Mouse (Mus musculus): ENCODE results near the gene Asah2. TPM values are rescaled to one million over a fixed set of nuclear protein-coding genes. Genes with fewer than 3 reads are reported as not detected.

Gene Asah2
- 4.1 and 4.3 TPM in 2 replicates for polyA plus RNA-seq (2012; rRNA removed)

GRCm38 (mm10) chr19:32107771-32108306 is at the start of gene Asah2:
Gene Asah2, minus strand, starts transcription at chr19:32108211.
- no peaks in the 10 kb centered on the region for H3K27me3 ChIP-seq (ENCODE audit: control insufficient read depth, insufficient read depth, low read length)
- no peaks in the 10 kb centered on the region for H3K36me3 ChIP-seq (ENCODE audit: control insufficient read depth, insufficient read depth, low read length)
- peak within 1 kb of the TSS; percentile 70 for H3K27ac ChIP-seq (ENCODE audit: control insufficient read depth, insufficient read depth, low read length)
- under 1% methylated on average over 28 of the region's 28 CpGs for WGBS
- H3K4me3 ChIP-seq (ENCODE audit: control insufficient read depth, insufficient read depth, low read length) = peak within 1 kb of the TSS; percentile 99
- TF ChIP-seq CTCF (IDR thresholded peaks at IDR 0.05; ENCODE audit: borderline replicate concordance, control insufficient read depth, extremely low read depth, insufficient read depth, low read length, poor library complexity) = no peak
- TF ChIP-seq POLR2A (IDR thresholded peaks at IDR 0.05; ENCODE audit: control insufficient read depth, extremely low read depth, insufficient read depth, low read length, poor library complexity) = peak; percentile 41; the same call in 1 of the 2 replicates
- DNase-seq = peak; percentile 76
- peaks cover 5% of the 10 kb centered on the region for H3K4me1 ChIP-seq (replicated peaks; ENCODE audit: control insufficient read depth, insufficient read depth, low read length)

- H3K36me3 ChIP-seq (ENCODE audit: control insufficient read depth, insufficient read depth, low read length) = no peaks in the 10 kb centered on the region
- H3K27me3 ChIP-seq (ENCODE audit: control insufficient read depth, insufficient read depth, low read length) = no peaks in the 10 kb centered on the region
- H3K4me3 ChIP-seq (ENCODE audit: control insufficient read depth, insufficient read depth, low read length) = no peak overlapping the region
- DNase-seq = no peak
- no peak overlapping the region for H3K27ac ChIP-seq (ENCODE audit: control insufficient read depth, insufficient read depth, low read length)
- H3K4me1 ChIP-seq (replicated peaks; ENCODE audit: control insufficient read depth, insufficient read depth, low read length) = 0 out of 2 replicates have a peak, but pooled peaks cover 4% of the 10 kb centered on the region
- WGBS = 94% methylated on average over 6 of the region's 6 CpGs
- TF ChIP-seq CTCF (IDR thresholded peaks at IDR 0.05; ENCODE audit: borderline replicate concordance, control insufficient read depth, extremely low read depth, insufficient read depth, low read length, poor library complexity) (no peak), POLR2A (IDR thresholded peaks at IDR 0.05; ENCODE audit: control insufficient read depth, extremely low read depth, insufficient read depth, low read length, poor library complexity) (no peak)
These were observed 49.0 kb upstream of the Asah2 start for GRCm38 (mm10) chr19:32157045-32157444.

GRCm38 (mm10) chr19:32152529-32152928 is 44.5 kb upstream of the Asah2 start:
- DNase-seq = peak; percentile 18
- H3K4me3 ChIP-seq (ENCODE audit: control insufficient read depth, insufficient read depth, low read length) = no peak overlapping the region
- 72% methylated on average over 6 of the region's 6 CpGs for WGBS
- H3K36me3 ChIP-seq (ENCODE audit: control insufficient read depth, insufficient read depth, low read length) = no peaks in the 10 kb centered on the region
- H3K27me3 ChIP-seq (ENCODE audit: control insufficient read depth, insufficient read depth, low read length) = no peaks in the 10 kb centered on the region
- TF ChIP-seq CTCF (IDR thresholded peaks at IDR 0.05; ENCODE audit: borderline replicate concordance, control insufficient read depth, extremely low read depth, insufficient read depth, low read length, poor library complexity) (no peak), POLR2A (IDR thresholded peaks at IDR 0.05; ENCODE audit: control insufficient read depth, extremely low read depth, insufficient read depth, low read length, poor library complexity) (no peak)
- H3K27ac ChIP-seq (ENCODE audit: control insufficient read depth, insufficient read depth, low read length) = no peak overlapping the region
- no peaks in the 10 kb centered on the region for H3K4me1 ChIP-seq (replicated peaks; ENCODE audit: control insufficient read depth, insufficient read depth, low read length)

- Histone ChIP-seq H3K36me3 (ENCODE audit: control insufficient read depth, insufficient read depth, low read length) (no peaks in the 10 kb centered on the region), H3K4me3 (ENCODE audit: control insufficient read depth, insufficient read depth, low read length) (no peak overlapping the region), H3K27me3 (ENCODE audit: control insufficient read depth, insufficient read depth, low read length) (no peaks in the 10 kb centered on the region), H3K27ac (ENCODE audit: control insufficient read depth, insufficient read depth, low read length) (no peak overlapping the region), H3K4me1 (replicated peaks; ENCODE audit: control insufficient read depth, insufficient read depth, low read length) (no peaks in the 10 kb centered on the region)
- no peak for DNase-seq
- TF ChIP-seq CTCF (IDR thresholded peaks at IDR 0.05; ENCODE audit: borderline replicate concordance, control insufficient read depth, extremely low read depth, insufficient read depth, low read length, poor library complexity) (no peak), POLR2A (IDR thresholded peaks at IDR 0.05; ENCODE audit: control insufficient read depth, extremely low read depth, insufficient read depth, low read length, poor library complexity) (no peak)
- 10% methylated on average over 5 of the region's 5 CpGs for WGBS
These were observed 40.7 kb upstream of the Asah2 start for GRCm38 (mm10) chr19:32148710-32149109.

- no peak for DNase-seq
- TF ChIP-seq CTCF (IDR thresholded peaks at IDR 0.05; ENCODE audit: borderline replicate concordance, control insufficient read depth, extremely low read depth, insufficient read depth, low read length, poor library complexity) (no peak), POLR2A (IDR thresholded peaks at IDR 0.05; ENCODE audit: control insufficient read depth, extremely low read depth, insufficient read depth, low read length, poor library complexity) (no peak)
- no peaks in the 10 kb centered on the region for H3K36me3 ChIP-seq (ENCODE audit: control insufficient read depth, insufficient read depth, low read length)
- peaks cover 21% of the 10 kb centered on the region for H3K4me1 ChIP-seq (replicated peaks; ENCODE audit: control insufficient read depth, insufficient read depth, low read length)
- no peak overlapping the region for H3K27ac ChIP-seq (ENCODE audit: control insufficient read depth, insufficient read depth, low read length)
- H3K27me3 ChIP-seq (ENCODE audit: control insufficient read depth, insufficient read depth, low read length) = no peaks in the 10 kb centered on the region
- 95% methylated on average over 6 of the region's 6 CpGs for WGBS
- H3K4me3 ChIP-seq (ENCODE audit: control insufficient read depth, insufficient read depth, low read length) = no peak overlapping the region
These were observed 34.4 kb upstream of the Asah2 start for GRCm38 (mm10) chr19:32142383-32142782.

GRCm38 (mm10) chr19:32138361-32139088 is 30.5 kb upstream of the Asah2 start:
- 34% methylated on average over 14 of the region's 14 CpGs for WGBS
- H3K36me3 ChIP-seq (ENCODE audit: control insufficient read depth, insufficient read depth, low read length) = no peaks in the 10 kb centered on the region
- peak; percentile 35 for DNase-seq

More at GRCm38 (mm10) chr19:32138361-32139088, 30.5 kb upstream of the Asah2 start:
- Histone ChIP-seq H3K27ac (ENCODE audit: control insufficient read depth, insufficient read depth, low read length) (no peak overlapping the region), H3K4me1 (replicated peaks; ENCODE audit: control insufficient read depth, insufficient read depth, low read length) (peaks cover 21% of the 10 kb centered on the region), H3K27me3 (ENCODE audit: control insufficient read depth, insufficient read depth, low read length) (no peaks in the 10 kb centered on the region), H3K4me3 (ENCODE audit: control insufficient read depth, insufficient read depth, low read length) (no peak overlapping the region)
- TF ChIP-seq CTCF (IDR thresholded peaks at IDR 0.05; ENCODE audit: borderline replicate concordance, control insufficient read depth, extremely low read depth, insufficient read depth, low read length, poor library complexity) = no peak
- no peak for TF ChIP-seq POLR2A (IDR thresholded peaks at IDR 0.05; ENCODE audit: control insufficient read depth, extremely low read depth, insufficient read depth, low read length, poor library complexity)

Measured in thymus, adult 2 months (tissue).